Mouse (Mus musculus): Measurements from ENCODE around the gene Fam151a. TPM values are rescaled to one million over a fixed set of nuclear protein-coding genes. Genes with fewer than 3 reads are reported as not detected.

Gene Fam151a
- polyA plus RNA-seq, 1 experiment from 2014 or later, result 8.8 TPM

DNA sequence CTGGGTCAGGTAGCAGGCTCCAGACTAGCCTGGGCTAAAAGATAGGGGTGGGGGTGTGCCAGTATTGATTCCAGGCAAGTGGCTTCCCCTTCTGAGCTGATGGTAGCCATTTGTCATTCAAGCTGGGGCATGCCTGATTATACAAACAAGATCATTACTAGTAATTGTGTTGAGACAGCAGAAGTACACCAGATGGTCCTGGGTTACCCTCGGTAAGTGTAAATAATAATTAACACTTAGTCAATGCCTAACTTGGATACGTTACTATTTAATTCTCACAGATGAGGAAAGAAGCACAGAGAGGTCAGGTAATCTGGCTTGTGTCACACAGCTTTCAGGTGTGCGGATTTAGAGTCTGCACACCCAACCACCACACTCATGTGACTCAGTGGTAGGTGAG is 4.2 kb downstream of the Fam151a start:
- ATAC-seq (replicated peaks; ENCODE audit: low FRiP score, low read depth), result peak; percentile 59; the same call in 1 of the 2 replicates
- no peak overlapping the region for H3K4me3 ChIP-seq (replicated peaks; ENCODE audit: low read depth, low read length)

DNA sequence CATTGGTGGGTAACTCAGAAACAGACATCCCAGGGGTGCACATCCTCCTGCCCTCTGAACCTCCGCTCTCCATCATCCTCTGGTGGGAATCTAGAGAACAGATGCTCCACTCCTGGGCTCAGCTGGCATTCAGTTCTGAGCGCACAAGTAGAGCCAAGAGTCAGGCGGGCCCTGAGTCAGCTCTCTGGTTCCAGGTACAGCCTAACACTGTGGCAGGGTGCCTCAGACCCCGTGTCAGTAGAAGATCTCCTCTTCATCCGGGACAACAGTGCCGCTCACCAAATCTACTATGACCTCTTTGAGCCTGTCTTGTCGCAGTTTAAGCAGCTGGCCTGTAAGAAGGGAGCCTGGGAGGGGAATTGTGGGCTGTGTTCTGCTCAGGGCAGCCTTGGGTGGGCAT is 12.2 kb downstream of the Fam151a start:
- 79% methylated on average over 7 of the region's 7 CpGs for WGBS
- ATAC-seq (replicated peaks; ENCODE audit: low FRiP score, low read depth), result no peak
- no peak for TF ChIP-seq CTCF (IDR thresholded peaks at IDR 0.05; ENCODE audit: low read depth)

More for the DNA sequence above, 4.2 kb downstream of the Fam151a start:
- no peak overlapping the region for H3K27ac ChIP-seq
- H3K4me2 ChIP-seq (ENCODE audit: low read length), result no peak overlapping the region
- WGBS, result 57% methylated on average over 3 of the region's 3 CpGs
- no peaks in the 10 kb centered on the region for H3K36me3 ChIP-seq (ENCODE audit: insufficient read depth, low read length)
- H3K27me3 ChIP-seq (ENCODE audit: insufficient read depth, low read length), result no peaks in the 10 kb centered on the region
- peak; percentile 11 for DNase-seq (ENCODE audit: low spot score)
- no peak overlapping the region for H3K9ac ChIP-seq (ENCODE audit: low read depth, low read length)
- no peaks in the 10 kb centered on the region for H3K9me3 ChIP-seq (replicated peaks; ENCODE audit: low read length)
- H3K4me1 ChIP-seq (replicated peaks; ENCODE audit: insufficient read depth, low read length), result no peaks in the 10 kb centered on the region
- no peak for TF ChIP-seq CTCF (IDR thresholded peaks at IDR 0.05; ENCODE audit: low read depth)

DNA sequence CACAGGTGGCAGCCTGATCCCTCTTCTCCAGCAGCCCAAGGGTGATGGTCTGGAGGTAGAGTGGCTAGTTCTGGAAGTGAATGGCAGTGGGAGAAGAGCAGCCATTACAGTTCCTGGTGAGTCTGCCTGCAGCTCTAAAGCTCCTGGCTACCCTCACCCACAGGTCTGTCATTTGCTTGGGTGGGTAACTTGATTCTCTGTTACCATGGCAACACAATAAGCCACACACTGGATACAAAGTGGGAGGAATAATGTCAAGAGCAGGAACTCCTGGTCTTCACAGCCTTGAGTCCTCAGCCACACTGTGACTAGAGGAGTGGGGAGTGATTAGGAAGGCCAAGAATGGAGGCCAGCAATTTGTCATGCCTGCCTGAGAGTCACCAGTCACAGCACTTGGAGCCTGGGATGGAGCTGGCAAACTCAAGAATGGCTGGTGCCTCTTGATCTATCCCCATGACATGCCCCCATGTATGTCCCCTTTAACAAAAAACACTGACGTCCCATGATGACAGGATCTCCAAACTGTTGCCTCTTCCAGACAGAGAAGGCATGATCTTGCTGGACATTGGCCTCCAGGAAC is 13.4 kb downstream of the Fam151a start:
- no peak overlapping the region for H3K27ac ChIP-seq

More for the DNA sequence above, 12.2 kb downstream of the Fam151a start:
- Histone ChIP-seq H3K27ac (no peak overlapping the region), H3K27me3 (ENCODE audit: insufficient read depth, low read length) (no peaks in the 10 kb centered on the region), H3K4me3 (replicated peaks; ENCODE audit: low read depth, low read length) (no peak overlapping the region), H3K4me2 (ENCODE audit: low read length) (no peak overlapping the region), H3K9ac (ENCODE audit: low read depth, low read length) (no peak overlapping the region), H3K36me3 (ENCODE audit: insufficient read depth, low read length) (no peaks in the 10 kb centered on the region), H3K4me1 (replicated peaks; ENCODE audit: insufficient read depth, low read length) (no peaks in the 10 kb centered on the region), H3K9me3 (replicated peaks; ENCODE audit: low read length) (no peaks in the 10 kb centered on the region)
- no peak for DNase-seq (ENCODE audit: low spot score)

DNA sequence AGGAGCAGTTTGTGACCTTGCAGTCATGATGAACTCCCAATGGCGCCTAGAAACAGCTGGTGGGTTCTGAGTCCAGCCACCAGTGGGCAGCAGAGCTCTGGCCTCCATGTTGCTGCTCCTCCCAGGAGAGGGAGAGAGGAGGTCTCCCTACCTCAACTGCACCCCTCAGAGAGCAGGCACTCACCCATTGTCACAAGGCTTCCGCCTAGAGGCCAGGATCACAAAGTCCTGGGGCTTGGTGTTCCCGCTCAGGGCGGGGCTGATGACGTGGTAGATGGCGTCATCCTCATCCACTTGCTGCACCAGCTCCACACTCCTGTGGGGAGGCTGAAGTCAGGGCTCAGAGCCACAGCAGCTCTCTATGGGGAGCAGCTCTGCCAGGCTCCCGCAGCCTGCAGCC is 16.0 kb downstream of the Fam151a start:
- 8% methylated on average over 7 of the region's 7 CpGs for WGBS
- H3K4me1 ChIP-seq (replicated peaks; ENCODE audit: insufficient read depth, low read length), result no peaks in the 10 kb centered on the region
- peak; percentile 96 for TF ChIP-seq CTCF (IDR thresholded peaks at IDR 0.05; ENCODE audit: low read depth)
- H3K4me3 ChIP-seq (replicated peaks; ENCODE audit: low read depth, low read length), result no peak overlapping the region
- no peaks in the 10 kb centered on the region for H3K36me3 ChIP-seq (ENCODE audit: insufficient read depth, low read length)
- peak overlapping the region; percentile 38; the same call in 1 of the 2 replicates for H3K4me2 ChIP-seq (ENCODE audit: low read length)
- DNase-seq (ENCODE audit: low spot score), result peak; percentile 86
- H3K9ac ChIP-seq (ENCODE audit: low read depth, low read length), result no peak overlapping the region
- no peaks in the 10 kb centered on the region for H3K9me3 ChIP-seq (replicated peaks; ENCODE audit: low read length)
- no peaks in the 10 kb centered on the region for H3K27me3 ChIP-seq (ENCODE audit: insufficient read depth, low read length)
- no peak overlapping the region for H3K27ac ChIP-seq
- ATAC-seq (replicated peaks; ENCODE audit: low FRiP score, low read depth), result peak; percentile 89

More for the DNA sequence above, 13.4 kb downstream of the Fam151a start:
- Histone ChIP-seq H3K36me3 (ENCODE audit: insufficient read depth, low read length) (no peaks in the 10 kb centered on the region), H3K27me3 (ENCODE audit: insufficient read depth, low read length) (no peaks in the 10 kb centered on the region), H3K9ac (ENCODE audit: low read depth, low read length) (no peak overlapping the region), H3K4me1 (replicated peaks; ENCODE audit: insufficient read depth, low read length) (no peaks in the 10 kb centered on the region), H3K4me2 (ENCODE audit: low read length) (no peak overlapping the region), H3K9me3 (replicated peaks; ENCODE audit: low read length) (no peaks in the 10 kb centered on the region), H3K4me3 (replicated peaks; ENCODE audit: low read depth, low read length) (no peak overlapping the region)
- DNase-seq (ENCODE audit: low spot score) (peak; percentile 37), ATAC-seq (replicated peaks; ENCODE audit: low FRiP score, low read depth) (no peak)
- 53% methylated on average over 1 of the region's 1 CpGs for WGBS
- TF ChIP-seq CTCF (IDR thresholded peaks at IDR 0.05; ENCODE audit: low read depth), result no peak

DNA sequence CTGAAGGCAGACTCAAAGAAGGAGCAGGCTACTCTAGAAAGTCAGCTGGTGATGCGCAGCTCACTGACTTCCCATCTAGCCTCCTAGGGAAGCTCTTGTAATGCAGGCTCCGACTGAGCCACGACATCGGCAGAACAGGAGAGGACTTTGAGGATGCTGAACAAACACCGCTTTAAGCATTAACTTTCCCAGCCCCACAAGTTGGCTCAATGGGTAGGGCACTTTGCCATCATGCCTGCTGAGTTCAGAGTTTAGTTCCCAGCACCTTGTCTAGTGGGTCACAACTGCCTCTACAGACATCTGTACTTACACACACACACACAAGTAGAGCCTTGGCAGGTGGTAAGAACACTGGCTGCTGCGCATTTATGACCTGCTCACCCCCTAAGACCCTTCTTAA is 18.0 kb downstream of the Fam151a start:
- DNase-seq (ENCODE audit: low spot score), result no peak
- Histone ChIP-seq H3K9me3 (replicated peaks; ENCODE audit: low read length) (no peaks in the 10 kb centered on the region), H3K4me1 (replicated peaks; ENCODE audit: insufficient read depth, low read length) (no peaks in the 10 kb centered on the region), H3K27me3 (ENCODE audit: insufficient read depth, low read length) (no peaks in the 10 kb centered on the region), H3K4me2 (ENCODE audit: low read length) (no peak overlapping the region), H3K36me3 (ENCODE audit: insufficient read depth, low read length) (no peaks in the 10 kb centered on the region), H3K27ac (no peak overlapping the region), H3K4me3 (replicated peaks; ENCODE audit: low read depth, low read length) (no peak overlapping the region), H3K9ac (ENCODE audit: low read depth, low read length) (no peak overlapping the region)
- ATAC-seq (replicated peaks; ENCODE audit: low FRiP score, low read depth), result no peak
- no peak for TF ChIP-seq CTCF (IDR thresholded peaks at IDR 0.05; ENCODE audit: low read depth)
- WGBS, result 93% methylated on average over 6 of the region's 6 CpGs

DNA sequence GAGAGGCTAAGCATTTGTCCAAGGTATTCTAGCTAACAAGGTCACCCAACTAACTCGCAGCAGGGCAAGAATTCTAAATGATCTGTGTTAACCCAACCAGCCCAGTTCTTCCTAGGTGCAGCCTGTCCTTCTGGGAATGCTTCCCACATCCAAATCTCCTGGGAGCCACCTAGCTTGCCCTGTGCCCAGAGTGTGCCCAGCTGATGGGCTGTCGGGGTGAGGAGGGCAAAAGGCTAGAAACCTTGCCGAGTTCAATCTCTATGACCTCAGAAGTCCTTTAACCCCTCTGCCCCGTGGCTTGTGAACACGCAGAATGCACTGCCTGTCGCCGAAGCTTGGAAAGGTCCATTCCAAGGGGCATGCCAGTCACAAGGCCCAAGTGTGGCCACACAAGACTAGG is 30.5 kb downstream of the Fam151a start:
- H3K9me3 ChIP-seq (replicated peaks; ENCODE audit: low read length), result no peaks in the 10 kb centered on the region
- no peak overlapping the region for H3K27ac ChIP-seq
- no peak for TF ChIP-seq CTCF (IDR thresholded peaks at IDR 0.05; ENCODE audit: low read depth)
- no peak overlapping the region for H3K9ac ChIP-seq (ENCODE audit: low read depth, low read length)
- no peaks in the 10 kb centered on the region for H3K27me3 ChIP-seq (ENCODE audit: insufficient read depth, low read length)
- H3K4me1 ChIP-seq (replicated peaks; ENCODE audit: insufficient read depth, low read length), result no peaks in the 10 kb centered on the region
- no peaks in the 10 kb centered on the region for H3K36me3 ChIP-seq (ENCODE audit: insufficient read depth, low read length)
- H3K4me2 ChIP-seq (ENCODE audit: low read length), result no peak overlapping the region
- ATAC-seq (replicated peaks; ENCODE audit: low FRiP score, low read depth) (no peak), DNase-seq (ENCODE audit: low spot score) (no peak)
- WGBS, result 67% methylated on average over 7 of the region's 7 CpGs
- H3K4me3 ChIP-seq (replicated peaks; ENCODE audit: low read depth, low read length), result no peak overlapping the region

DNA sequence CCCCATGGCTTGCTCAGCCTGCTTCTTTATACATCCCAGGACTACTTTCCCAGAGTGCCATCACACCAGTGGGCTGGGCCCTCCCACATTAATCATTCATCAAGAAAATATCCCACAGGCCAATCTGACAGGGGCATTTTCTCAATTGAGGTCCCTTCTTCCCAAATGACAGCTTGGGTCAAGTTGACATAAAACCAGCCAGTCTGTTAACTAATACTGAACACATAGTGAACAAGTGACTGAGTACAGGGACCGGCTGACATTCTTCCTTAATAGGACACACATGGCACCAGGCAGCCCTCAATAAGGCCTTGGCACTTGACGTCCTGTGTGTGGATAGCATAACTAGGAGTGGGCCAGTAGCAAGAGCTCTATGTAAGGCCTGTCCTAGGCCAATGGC is 35.6 kb downstream of the Fam151a start:
- ATAC-seq (replicated peaks; ENCODE audit: low FRiP score, low read depth), result no peak
- no peaks in the 10 kb centered on the region for H3K36me3 ChIP-seq (ENCODE audit: insufficient read depth, low read length)
- no peaks in the 10 kb centered on the region for H3K9me3 ChIP-seq (replicated peaks; ENCODE audit: low read length)
- no peaks in the 10 kb centered on the region for H3K4me1 ChIP-seq (replicated peaks; ENCODE audit: insufficient read depth, low read length)
- DNase-seq (ENCODE audit: low spot score), result no peak
- H3K27me3 ChIP-seq (ENCODE audit: insufficient read depth, low read length), result no peaks in the 10 kb centered on the region
- H3K4me2 ChIP-seq (ENCODE audit: low read length), result no peak overlapping the region
- H3K27ac ChIP-seq, result no peak overlapping the region
- no peak for TF ChIP-seq CTCF (IDR thresholded peaks at IDR 0.05; ENCODE audit: low read depth)
- 78% methylated on average over 2 of the region's 2 CpGs for WGBS
- H3K9ac ChIP-seq (ENCODE audit: low read depth, low read length), result no peak overlapping the region
- H3K4me3 ChIP-seq (replicated peaks; ENCODE audit: low read depth, low read length), result no peak overlapping the region

Data from kidney, postnatal 0 days (tissue).